Mouse (Mus musculus): Measurements from ENCODE around the gene Dgat2. TPM values are rescaled to one million over a fixed set of nuclear protein-coding genes. Genes with fewer than 3 reads are reported as not detected.
A peak's percentile ranks its signal among the peaks of the same experiment; 100 is the strongest.

Gene Dgat2
- polyA plus RNA-seq, 1 experiment from 2014 or later, result 14.1 TPM

GRCm38 (mm10) chr7:99152756-99153155 is 29.8 kb downstream of the Dgat2 start:
- Histone ChIP-seq H3K36me3 (no peaks in the 10 kb centered on the region), H3K27me3 (no peaks in the 10 kb centered on the region), H3K4me2 (no peak overlapping the region), H3K27ac (no peak overlapping the region), H3K9me3 (no peaks in the 10 kb centered on the region), H3K4me3 (replicated peaks) (no peak overlapping the region), H3K9ac (replicated peaks) (no peak overlapping the region), H3K4me1 (replicated peaks) (peaks cover 10% of the 10 kb centered on the region)
- ATAC-seq (ENCODE audit: insufficient number of reproducible peaks, insufficient read depth, low FRiP score, low TSS enrichment, low read depth), result no peak
- 78% methylated on average over 8 of the region's 8 CpGs for WGBS

- no peaks in the 10 kb centered on the region for H3K36me3 ChIP-seq
- no peak overlapping the region for H3K4me3 ChIP-seq (replicated peaks)
- H3K4me2 ChIP-seq, result no peak overlapping the region
- H3K9me3 ChIP-seq, result no peaks in the 10 kb centered on the region
- no peak overlapping the region for H3K27ac ChIP-seq
- H3K27me3 ChIP-seq, result no peaks in the 10 kb centered on the region
- WGBS, result 9% methylated on average over 7 of the region's 7 CpGs
- peaks cover 18% of the 10 kb centered on the region for H3K4me1 ChIP-seq (replicated peaks)
- ATAC-seq (ENCODE audit: insufficient number of reproducible peaks, insufficient read depth, low FRiP score, low TSS enrichment, low read depth), result no peak
- no peak overlapping the region for H3K9ac ChIP-seq (replicated peaks)
Observed at GRCm38 (mm10) chr7:99151342-99151741, 31.2 kb downstream of the Dgat2 start.

GRCm38 (mm10) chr7:99149017-99149416 is 33.5 kb downstream of the Dgat2 start:
- Histone ChIP-seq H3K4me1 (replicated peaks) (peaks cover 11% of the 10 kb centered on the region; the same call in 1 of the 2 replicates), H3K4me3 (replicated peaks) (no peak overlapping the region), H3K27me3 (no peaks in the 10 kb centered on the region), H3K36me3 (no peaks in the 10 kb centered on the region), H3K9ac (replicated peaks) (no peak overlapping the region), H3K27ac (no peak overlapping the region), H3K9me3 (no peaks in the 10 kb centered on the region), H3K4me2 (no peak overlapping the region)
- 80% methylated on average over 1 of the region's 1 CpGs for WGBS
- no peak for ATAC-seq (ENCODE audit: insufficient number of reproducible peaks, insufficient read depth, low FRiP score, low TSS enrichment, low read depth)

GRCm38 (mm10) chr7:99147494-99147893 is 35.0 kb downstream of the Dgat2 start:
- Histone ChIP-seq H3K27ac (no peak overlapping the region), H3K27me3 (no peaks in the 10 kb centered on the region), H3K4me3 (replicated peaks) (no peak overlapping the region), H3K4me2 (no peak overlapping the region), H3K9me3 (no peaks in the 10 kb centered on the region), H3K36me3 (no peaks in the 10 kb centered on the region), H3K9ac (replicated peaks) (no peak overlapping the region), H3K4me1 (replicated peaks) (peaks cover 11% of the 10 kb centered on the region; the same call in 1 of the 2 replicates)
- no peak for ATAC-seq (ENCODE audit: insufficient number of reproducible peaks, insufficient read depth, low FRiP score, low TSS enrichment, low read depth)
- 84% methylated on average over 7 of the region's 7 CpGs for WGBS

- Histone ChIP-seq H3K4me3 (replicated peaks) (no peak overlapping the region), H3K36me3 (no peaks in the 10 kb centered on the region), H3K9ac (replicated peaks) (no peak overlapping the region), H3K27ac (no peak overlapping the region), H3K9me3 (no peaks in the 10 kb centered on the region), H3K4me2 (no peak overlapping the region), H3K27me3 (no peaks in the 10 kb centered on the region), H3K4me1 (replicated peaks) (peaks cover 12% of the 10 kb centered on the region)
- no peak for ATAC-seq (ENCODE audit: insufficient number of reproducible peaks, insufficient read depth, low FRiP score, low TSS enrichment, low read depth)
- 68% methylated on average over 7 of the region's 7 CpGs for WGBS
Observed at GRCm38 (mm10) chr7:99146906-99147305, 35.6 kb downstream of the Dgat2 start.

GRCm38 (mm10) chr7:99146011-99146410 is 36.5 kb downstream of the Dgat2 start:
- H3K9ac ChIP-seq (replicated peaks), result no peak overlapping the region
- H3K4me1 ChIP-seq (replicated peaks), result peaks cover 15% of the 10 kb centered on the region
- WGBS, result 62% methylated on average over 7 of the region's 7 CpGs
- no peak overlapping the region for H3K4me3 ChIP-seq (replicated peaks)
- no peaks in the 10 kb centered on the region for H3K36me3 ChIP-seq
- no peak overlapping the region for H3K27ac ChIP-seq
- H3K27me3 ChIP-seq, result no peaks in the 10 kb centered on the region
- H3K4me2 ChIP-seq, result no peak overlapping the region
- no peak for ATAC-seq (ENCODE audit: insufficient number of reproducible peaks, insufficient read depth, low FRiP score, low TSS enrichment, low read depth)
- H3K9me3 ChIP-seq, result no peaks in the 10 kb centered on the region

- Histone ChIP-seq H3K4me1 (replicated peaks) (peaks cover 22% of the 10 kb centered on the region), H3K9ac (replicated peaks) (no peak overlapping the region), H3K9me3 (no peaks in the 10 kb centered on the region), H3K36me3 (no peaks in the 10 kb centered on the region), H3K4me2 (no peak overlapping the region), H3K4me3 (replicated peaks) (no peak overlapping the region), H3K27me3 (no peaks in the 10 kb centered on the region), H3K27ac (no peak overlapping the region)
- no peak for ATAC-seq (ENCODE audit: insufficient number of reproducible peaks, insufficient read depth, low FRiP score, low TSS enrichment, low read depth)
- WGBS, result 71% methylated on average over 11 of the region's 11 CpGs
Observed at GRCm38 (mm10) chr7:99144616-99145015, 37.9 kb downstream of the Dgat2 start.

GRCm38 (mm10) chr7:99143244-99143643 is 39.3 kb downstream of the Dgat2 start:
- H3K9ac ChIP-seq (replicated peaks), result no peak overlapping the region
- no peak overlapping the region for H3K4me2 ChIP-seq
- H3K27ac ChIP-seq, result no peak overlapping the region
- H3K4me1 ChIP-seq (replicated peaks), result peaks cover 28% of the 10 kb centered on the region
- H3K9me3 ChIP-seq, result no peaks in the 10 kb centered on the region
- no peaks in the 10 kb centered on the region for H3K36me3 ChIP-seq
- WGBS, result 60% methylated on average over 3 of the region's 3 CpGs
- no peak overlapping the region for H3K4me3 ChIP-seq (replicated peaks)
- ATAC-seq (ENCODE audit: insufficient number of reproducible peaks, insufficient read depth, low FRiP score, low TSS enrichment, low read depth), result no peak
- no peaks in the 10 kb centered on the region for H3K27me3 ChIP-seq

- no peaks in the 10 kb centered on the region for H3K36me3 ChIP-seq
- H3K9me3 ChIP-seq, result no peaks in the 10 kb centered on the region
- 32% methylated on average over 12 of the region's 12 CpGs for WGBS
- H3K27ac ChIP-seq, result 0 out of 2 replicates have a peak overlapping the region, but pooled peaks have one; percentile 35
- ATAC-seq (ENCODE audit: insufficient number of reproducible peaks, insufficient read depth, low FRiP score, low TSS enrichment, low read depth), result no peak
- H3K4me2 ChIP-seq, result peak overlapping the region; percentile 79
- no peaks in the 10 kb centered on the region for H3K27me3 ChIP-seq
- H3K4me3 ChIP-seq (replicated peaks), result peak overlapping the region; percentile 96
- H3K9ac ChIP-seq (replicated peaks), result 0 out of 2 replicates have a peak overlapping the region, but pooled peaks have one; percentile 27
- peaks cover 24% of the 10 kb centered on the region for H3K4me1 ChIP-seq (replicated peaks)
Observed at GRCm38 (mm10) chr7:99141919-99142606, 40.5 kb downstream of the Dgat2 start.

GRCm38 (mm10) chr7:99140984-99141918 is 41.3 kb downstream of the Dgat2 start, which contains the start of gene Uvrag:
TSS of gene Uvrag (minus strand) at chr7:99141141.
- Histone ChIP-seq H3K4me1 (replicated peaks) (peaks cover 21% of the 10 kb centered on the region), H3K4me2 (peak within 1 kb of the TSS; percentile 79), H3K36me3 (no peaks in the 10 kb centered on the region), H3K27ac (peak within 1 kb of the TSS; percentile 81), H3K9me3 (no peaks in the 10 kb centered on the region), H3K4me3 (replicated peaks) (peak within 1 kb of the TSS; percentile 96), H3K27me3 (no peaks in the 10 kb centered on the region), H3K9ac (replicated peaks) (peak within 1 kb of the TSS; percentile 81)
- WGBS, result under 1% methylated on average over 51 of the region's 51 CpGs
- ATAC-seq (ENCODE audit: insufficient number of reproducible peaks, insufficient read depth, low FRiP score, low TSS enrichment, low read depth), result peak; percentile 98

GRCm38 (mm10) chr7:99140511-99140910 is 42.0 kb downstream of the Dgat2 start:
- Histone ChIP-seq H3K9me3 (no peaks in the 10 kb centered on the region), H3K4me1 (replicated peaks) (peaks cover 21% of the 10 kb centered on the region), H3K27ac (peak overlapping the region; percentile 81), H3K9ac (replicated peaks) (peak overlapping the region; percentile 81), H3K4me2 (peak overlapping the region; percentile 79), H3K27me3 (no peaks in the 10 kb centered on the region), H3K4me3 (replicated peaks) (peak overlapping the region; percentile 96), H3K36me3 (no peaks in the 10 kb centered on the region)
- no peak for ATAC-seq (ENCODE audit: insufficient number of reproducible peaks, insufficient read depth, low FRiP score, low TSS enrichment, low read depth)
- under 1% methylated on average over 36 of the region's 39 CpGs for WGBS

Data from limb, embryonic 12.5 days (tissue).